Mouse (Mus musculus): ENCODE measurements at regions not wholly inside any gene's neighbourhood (a gene's known extent, or its start where the extent isn't known, plus 50 kb on each side); places are given as distances from the start of the nearest gene placed in this dataset.

DNA sequence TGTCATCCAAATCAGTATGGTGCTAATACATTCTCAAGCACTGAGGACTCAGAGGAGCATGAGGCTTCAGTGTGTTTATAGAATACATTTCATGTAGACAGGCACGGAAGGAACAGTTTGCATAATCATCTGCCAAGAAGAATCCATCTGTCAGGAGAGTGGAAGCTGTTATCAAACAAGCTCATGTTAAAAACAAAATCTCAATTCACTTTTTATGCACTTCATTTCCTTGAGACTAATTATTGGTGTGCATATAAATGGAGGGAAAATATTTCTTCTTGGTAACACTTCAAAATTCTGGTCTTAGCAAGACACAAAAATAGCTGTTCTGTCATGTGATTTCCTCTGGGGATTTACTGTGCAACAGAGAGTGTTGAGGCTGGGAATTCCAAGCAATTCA lies 90.1 kb upstream of the Fam174a start:
- Histone ChIP-seq H3K27me3 (ENCODE audit: control insufficient read depth, insufficient read depth, low read length) (no peaks in the 10 kb centered on the region), H3K36me3 (ENCODE audit: control insufficient read depth, insufficient read depth, low read length) (no peaks in the 10 kb centered on the region), H3K27ac (ENCODE audit: low read depth, low read length) (no peak overlapping the region), H3K9ac (replicated peaks; ENCODE audit: low read depth, low read length) (no peak overlapping the region), H3K9me3 (ENCODE audit: control insufficient read depth, low read length) (no peaks in the 10 kb centered on the region), H3K4me2 (ENCODE audit: low read depth, low read length) (no peak overlapping the region), H3K4me1 (ENCODE audit: control insufficient read depth, insufficient read depth, low read length) (no peaks in the 10 kb centered on the region), H3K4me3 (ENCODE audit: low read depth, low read length) (no peak overlapping the region)
- no peak for ATAC-seq (ENCODE audit: low read depth)
- 54% methylated on average over 1 of the region's 1 CpGs for WGBS

DNA sequence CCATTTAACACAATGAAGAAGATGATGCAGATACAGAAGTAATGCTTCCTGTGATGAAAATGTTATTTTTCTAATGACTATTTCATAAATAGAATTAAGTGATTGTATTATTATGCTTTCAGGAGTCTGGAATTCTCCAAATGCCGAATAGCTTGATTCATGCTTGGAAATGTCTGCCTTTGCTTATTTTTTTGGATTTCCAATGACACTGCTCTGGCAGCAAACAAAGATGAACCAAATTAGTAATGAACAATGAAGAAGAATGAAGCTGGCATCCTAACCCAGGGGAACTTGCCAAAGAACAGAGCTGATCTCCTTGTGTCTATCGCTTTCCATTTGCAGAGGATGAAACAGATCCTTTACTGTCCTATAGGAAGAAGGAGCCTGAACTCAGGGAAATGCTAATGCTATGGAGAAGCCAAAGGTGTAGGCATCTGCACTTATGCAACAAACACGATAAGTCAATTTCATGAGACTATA lies 71.7 kb upstream of the Fam174a start:
- Histone ChIP-seq H3K4me1 (ENCODE audit: control insufficient read depth, insufficient read depth, low read length) (no peaks in the 10 kb centered on the region), H3K4me3 (ENCODE audit: low read depth, low read length) (no peak overlapping the region), H3K4me2 (ENCODE audit: low read depth, low read length) (no peak overlapping the region), H3K9me3 (ENCODE audit: control insufficient read depth, low read length) (no peaks in the 10 kb centered on the region), H3K36me3 (ENCODE audit: control insufficient read depth, insufficient read depth, low read length) (no peaks in the 10 kb centered on the region), H3K27me3 (ENCODE audit: control insufficient read depth, insufficient read depth, low read length) (no peaks in the 10 kb centered on the region), H3K9ac (replicated peaks; ENCODE audit: low read depth, low read length) (no peak overlapping the region), H3K27ac (ENCODE audit: low read depth, low read length) (no peak overlapping the region)
- 92% methylated on average over 3 of the region's 3 CpGs for WGBS
- no peak for ATAC-seq (ENCODE audit: low read depth)

Measured in neural tube, embryonic 14.5 days (tissue).